Mouse (Mus musculus) lung, adult 2 months (tissue): ENCODE data around the gene Rffl. TPM values are rescaled to one million over a fixed set of nuclear protein-coding genes. Genes with fewer than 3 reads are reported as not detected.
A peak's percentile ranks its signal among the peaks of the same experiment; 100 is the strongest.
"Not testable (repeated sequence)": the region's sequence is repeated elsewhere in the genome, so short reads cannot be mapped to it uniquely, and the experiment has no call there.

Experiments
- DNase-seq: peaks from one replicate; pipeline ENCODE4 v3.0.0; 2022
- H3K4me1 ChIP-seq: fragments of 200-500 bp; 2 replicates; pipeline ENCODE4 v1.6.1; 2011; ENCODE audit warnings: low read length; ENCODE audit not compliant: control insufficient read depth, insufficient read depth
- H3K4me3 ChIP-seq: fragments of 200-500 bp; replicated peaks from 2 replicates; pipeline ENCODE3; 2011; ENCODE audit warnings: low read depth, mild to moderate bottlenecking, control low read depth, low read length; ENCODE audit errors: extremely low read depth
- CTCF ChIP-seq: fragments of 200-500 bp; IDR thresholded peaks from 2 replicates; pipeline ENCODE4 v1.5.1; 2011; ENCODE audit warnings: mild to moderate bottlenecking, low read length, control low read depth; ENCODE audit not compliant: insufficient read depth
- POLR2A ChIP-seq: fragments of 200-500 bp; IDR thresholded peaks from 2 replicates; pipeline ENCODE4 v1.6.1; 2011; ENCODE audit warnings: low read depth, mild to moderate bottlenecking, control low read depth, low read length, borderline replicate concordance; ENCODE audit errors: extremely low read depth
- WGBS: fragments of 180-500 bp; shearing (Covaris S2); methylation state at CpG from one replicate; pipeline ENCODE4 v1.1.7; 2018; 5-methylcytosine and 5-hydroxymethylcytosine counted together
- polyA plus RNA-seq: library from polyadenylated mRNA; depleted of rRNA; stranded (reverse); fragments of >200 nt; gene quantifications from 2 replicates; pipeline ENCODE4 v1.2.3, GENCODE M21; 2012

Rffl gene
- polyA plus RNA-seq, 1 experiment: 10.4 TPM

DNA sequence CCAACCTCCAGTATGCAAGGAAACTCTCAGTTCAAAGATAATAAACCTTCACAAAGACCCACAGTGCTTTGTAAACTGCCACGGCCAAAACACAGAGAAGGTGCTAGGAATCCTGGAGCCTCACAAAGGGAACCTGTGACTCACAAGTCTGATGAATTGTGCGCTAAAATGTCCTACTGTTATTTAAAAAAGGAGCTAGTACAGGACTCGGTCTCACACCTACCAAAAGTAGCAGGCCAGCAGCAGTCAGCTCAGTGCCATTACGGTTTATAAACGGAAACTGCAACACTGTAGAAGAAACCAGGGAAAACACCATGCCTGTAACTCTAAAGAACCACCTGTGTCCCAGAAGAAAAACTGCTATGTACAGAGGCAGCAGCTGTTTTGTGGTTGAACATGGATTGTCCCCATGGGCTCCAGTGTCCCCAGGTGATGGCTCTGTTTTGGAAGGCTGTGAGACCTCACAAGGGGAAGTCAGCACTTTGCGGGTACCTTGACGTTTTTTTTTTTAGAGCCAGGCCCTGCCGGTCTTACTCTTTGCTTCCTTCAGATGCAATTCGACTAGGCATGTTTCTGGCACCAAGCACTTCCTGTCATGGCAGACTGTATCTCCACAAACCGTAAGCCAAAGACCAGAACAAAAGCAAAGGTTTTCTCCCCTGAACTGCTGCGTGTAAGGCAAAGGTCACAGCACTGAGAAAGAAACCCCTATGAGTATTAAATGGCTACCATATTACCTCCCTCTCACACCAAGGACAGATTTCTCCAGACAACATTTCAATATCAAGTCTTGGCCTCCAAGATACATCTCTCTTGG, 35.2 kb downstream of the Rffl start:
- Histone ChIP-seq H3K4me3 (no peak overlapping the region), H3K4me1 (no peaks in the 10 kb centered on the region; the same call in 1 of the 2 replicates)
- TF ChIP-seq CTCF: no peak
- TF ChIP-seq POLR2A: no peak
- WGBS: 72% methylated on average over 11 of the region's 11 CpGs
- no peak for DNase-seq

DNA sequence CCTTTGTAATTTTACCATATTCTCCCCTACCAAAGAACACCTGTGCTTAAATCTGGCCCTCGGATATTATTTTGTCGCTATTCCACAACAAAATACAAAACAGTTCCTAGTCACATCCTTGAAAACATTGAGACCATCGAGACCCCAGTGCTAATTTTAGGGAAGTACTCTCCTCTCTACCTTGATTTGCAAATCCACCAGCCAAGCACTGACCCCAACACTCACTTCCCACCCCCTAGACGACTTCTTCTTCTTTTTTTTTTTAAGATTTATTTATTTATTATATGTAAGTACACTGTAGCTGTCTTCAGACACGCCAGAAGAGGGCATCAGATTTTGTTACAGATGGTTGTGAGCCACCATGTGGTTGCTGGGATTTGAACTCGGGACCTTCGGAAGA, 36.7 kb downstream of the Rffl start:
- H3K4me1 ChIP-seq, DNase-seq, H3K4me3 ChIP-seq: not testable (repeated sequence)
- WGBS: 76% methylated on average over 7 of the region's 7 CpGs

DNA sequence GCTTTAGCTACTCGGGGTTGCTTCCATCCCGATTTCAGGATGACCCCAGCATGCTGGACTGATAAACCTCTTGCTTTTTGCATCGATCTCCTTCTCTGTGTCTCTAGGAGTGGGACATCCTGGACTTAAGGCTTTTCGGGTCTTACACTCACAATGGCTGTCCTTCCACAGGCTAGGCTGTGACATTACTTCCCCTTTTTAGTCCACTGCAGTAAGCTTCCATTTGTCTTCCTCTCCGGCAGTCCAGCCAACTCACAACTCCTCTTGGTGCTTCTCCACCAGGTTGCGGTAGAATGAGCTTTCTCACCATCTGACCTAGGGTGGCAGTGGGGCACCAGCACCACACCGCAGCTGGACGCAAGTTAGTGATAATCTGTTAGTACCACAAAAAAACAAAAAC, 37.1 kb downstream of the Rffl start:
- H3K4me3 ChIP-seq: no peak overlapping the region
- WGBS: 80% methylated on average over 8 of the region's 8 CpGs
- DNase-seq: no peak
- no peaks in the 10 kb centered on the region; the same call in 1 of the 2 replicates for H3K4me1 ChIP-seq
- TF ChIP-seq CTCF: no peak
- no peak for TF ChIP-seq POLR2A

DNA sequence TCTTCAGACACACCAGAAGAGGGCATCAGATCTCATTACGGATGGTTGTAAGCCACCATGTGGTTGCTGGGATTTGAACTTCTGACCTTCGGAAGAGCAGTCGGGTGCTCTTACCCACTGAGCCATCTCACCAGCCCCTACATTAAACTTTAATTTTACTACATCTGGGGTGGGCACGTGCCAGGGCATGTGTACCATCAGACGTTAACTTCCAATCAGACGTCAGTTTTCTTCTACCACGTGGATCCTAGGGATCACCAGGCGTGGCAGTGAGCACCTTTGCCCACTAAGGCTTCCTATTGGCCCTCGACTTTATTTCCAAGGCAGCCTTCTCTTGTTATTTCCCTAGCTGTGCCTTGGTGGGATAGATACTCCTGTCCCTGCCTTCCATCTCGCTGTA, 38.6 kb downstream of the Rffl start:
- WGBS: 79% methylated on average over 10 of the region's 10 CpGs
- DNase-seq, H3K4me3 ChIP-seq, H3K4me1 ChIP-seq: not testable (repeated sequence)

DNA sequence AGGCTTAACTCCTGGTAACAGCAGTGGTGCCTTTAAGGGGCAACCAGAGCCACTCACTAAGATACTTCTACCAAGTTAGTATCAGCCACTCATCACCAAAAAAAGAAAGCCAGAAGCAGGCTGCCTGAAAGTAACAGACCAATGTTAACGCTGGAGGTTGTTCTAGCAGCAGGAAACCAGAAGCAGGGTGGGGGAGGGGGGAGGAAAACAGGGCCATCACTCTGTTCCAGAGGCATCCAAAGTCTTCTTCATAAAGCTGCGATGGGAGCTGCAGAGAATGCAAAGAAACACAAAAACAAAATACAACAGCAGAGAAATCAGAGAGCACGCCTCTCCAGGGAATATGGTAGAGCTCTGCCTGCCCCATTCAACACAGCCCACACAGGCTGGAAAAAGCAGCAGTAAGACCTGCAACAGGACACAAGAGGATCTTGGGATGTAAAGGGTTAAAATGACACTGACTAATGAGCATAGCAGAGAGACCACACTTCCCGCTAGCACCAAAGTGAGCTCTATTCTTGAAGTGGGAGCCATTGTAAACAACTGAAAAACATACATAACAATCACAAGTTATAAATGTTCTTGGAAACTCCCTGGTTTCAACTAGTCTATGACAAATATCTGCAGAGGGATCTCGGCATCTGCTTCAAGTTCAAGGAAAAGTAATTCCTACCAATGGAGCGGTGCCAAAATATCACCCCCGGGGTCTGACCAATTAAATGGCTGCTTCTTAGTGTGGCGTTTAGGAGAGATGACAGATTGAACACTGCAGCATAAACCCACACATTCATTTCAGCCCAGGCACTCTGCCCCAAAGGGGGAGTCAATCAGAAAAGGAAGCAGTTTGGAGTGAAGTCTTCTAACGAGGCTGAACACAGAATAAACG, 39.8 kb downstream of the Rffl start:
- 26% methylated on average over 10 of the region's 10 CpGs for WGBS
- Histone ChIP-seq H3K4me3 (no peak overlapping the region), H3K4me1 (no peaks in the 10 kb centered on the region; the same call in 1 of the 2 replicates)
- DNase-seq: no peak
- TF ChIP-seq CTCF (no peak), POLR2A (no peak)

DNA sequence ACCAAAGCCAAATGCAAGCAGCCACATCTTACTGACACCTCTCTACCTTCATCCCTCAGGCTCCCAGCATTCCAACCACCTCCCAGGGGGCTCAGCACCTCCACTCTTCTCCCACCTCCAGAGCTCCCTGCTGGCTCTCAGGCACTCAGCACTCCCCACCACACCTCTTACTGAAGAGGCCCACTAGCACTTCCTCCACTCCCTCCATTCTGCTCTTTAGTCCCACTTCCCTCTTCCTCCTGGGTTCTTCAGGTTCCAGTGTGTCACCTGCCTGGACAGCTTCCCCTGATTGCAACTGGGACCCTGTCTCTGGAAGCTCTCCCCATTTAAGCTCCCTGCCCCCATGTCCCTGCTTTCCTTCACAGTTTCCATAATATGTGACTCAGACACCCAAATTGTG, 44.2 kb downstream of the Rffl start:
- no peak for DNase-seq
- no peak for TF ChIP-seq CTCF
- TF ChIP-seq POLR2A: no peak

DNA sequence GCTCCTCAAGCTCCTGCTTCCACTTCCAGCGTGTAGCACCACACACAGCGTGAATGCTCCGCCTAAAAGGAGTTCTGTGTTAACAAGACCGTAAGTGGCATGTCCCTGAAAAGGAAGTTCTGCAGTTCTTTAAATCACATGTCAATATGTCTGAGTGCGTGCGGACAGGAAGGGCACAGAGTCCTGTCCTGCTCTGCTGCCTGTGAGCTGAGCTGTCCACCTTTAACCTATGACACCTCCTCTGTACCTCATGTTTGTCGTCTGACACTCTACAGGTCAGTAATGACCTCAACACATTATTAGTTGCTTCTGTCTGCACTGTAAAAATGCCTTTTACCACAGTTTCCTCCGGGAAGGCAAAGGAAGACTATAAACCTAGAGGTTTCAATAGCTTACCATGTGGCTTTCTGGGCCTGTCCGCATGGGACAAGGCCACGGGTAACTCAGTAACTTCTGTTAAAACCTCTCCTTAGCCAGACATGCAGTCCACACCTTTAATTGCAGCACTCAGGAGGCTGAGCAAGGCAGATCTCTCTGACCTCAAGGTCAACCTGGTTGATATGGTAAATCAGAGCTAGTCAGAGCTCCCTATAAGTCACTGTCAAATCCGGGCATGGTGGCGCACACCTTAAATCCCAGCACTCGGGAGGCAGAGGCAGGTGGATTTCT, 50.1 kb downstream of the Rffl start:
- no peak for DNase-seq
- H3K4me1 ChIP-seq: no peaks in the 10 kb centered on the region
- H3K4me3 ChIP-seq: no peak overlapping the region
- 65% methylated on average over 13 of the region's 13 CpGs for WGBS
- TF ChIP-seq POLR2A: no peak
- TF ChIP-seq CTCF: no peak

More for the DNA sequence above, 44.2 kb downstream of the Rffl start:
- H3K4me1 ChIP-seq: no peaks in the 10 kb centered on the region; the same call in 1 of the 2 replicates
- H3K4me3 ChIP-seq: no peak overlapping the region

DNA sequence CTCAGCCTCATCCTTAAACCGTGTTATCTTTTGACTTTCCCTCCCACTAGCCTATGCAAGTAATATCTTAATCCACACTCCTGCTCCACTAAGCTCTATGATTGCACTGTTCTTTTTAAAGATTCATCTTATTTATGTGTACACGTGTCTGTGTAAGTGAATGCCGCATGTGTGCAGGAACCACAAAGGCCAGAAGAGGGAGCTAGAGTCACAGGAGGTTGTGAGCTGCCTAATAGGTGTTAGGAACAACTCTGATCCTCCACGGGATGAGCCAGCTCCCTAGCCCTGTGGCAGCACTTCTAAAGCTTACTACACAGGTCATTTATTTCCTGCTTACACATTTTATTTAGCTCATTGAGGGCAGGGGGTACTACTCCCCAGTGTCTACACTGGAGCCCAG, 51.7 kb downstream of the Rffl start:
- no peak overlapping the region for H3K4me3 ChIP-seq
- H3K4me1 ChIP-seq: no peaks in the 10 kb centered on the region
- peak; percentile 67 for TF ChIP-seq CTCF
- TF ChIP-seq POLR2A: no peak
- peak; percentile 37 for DNase-seq
- 51% methylated on average over 4 of the region's 4 CpGs for WGBS

DNA sequence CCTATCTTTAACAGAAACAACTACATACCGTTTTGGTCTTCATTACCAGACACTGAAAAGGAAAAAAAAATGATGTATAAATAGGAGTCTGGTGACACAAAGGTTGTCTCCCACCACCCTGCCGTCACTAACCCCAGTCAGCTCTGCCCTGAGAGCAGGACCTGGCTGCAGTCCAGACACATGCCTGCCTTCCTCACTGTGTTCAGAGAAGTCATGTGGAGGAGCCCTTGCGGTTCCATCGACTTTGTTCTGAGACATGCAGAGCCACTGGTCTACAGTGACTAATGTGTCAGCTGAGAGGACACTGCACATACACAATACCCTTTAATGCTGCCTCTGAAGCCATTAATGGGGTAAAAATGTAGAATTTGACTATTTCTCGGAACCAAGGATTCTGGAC, 62.5 kb downstream of the Rffl start:
- WGBS: 76% methylated on average over 5 of the region's 5 CpGs
- no peak for DNase-seq
- no peak overlapping the region for H3K4me3 ChIP-seq
- H3K4me1 ChIP-seq: no peaks in the 10 kb centered on the region
- no peak for TF ChIP-seq POLR2A
- no peak for TF ChIP-seq CTCF
